Mouse (Mus musculus): ENCODE data around the gene Slc9a9. TPM values are rescaled to one million over a fixed set of nuclear protein-coding genes. Genes with fewer than 3 reads are reported as not detected.

Gene Slc9a9
- polyA plus RNA-seq, 1 experiment from 2014 or later: 6.3 TPM

DNA sequence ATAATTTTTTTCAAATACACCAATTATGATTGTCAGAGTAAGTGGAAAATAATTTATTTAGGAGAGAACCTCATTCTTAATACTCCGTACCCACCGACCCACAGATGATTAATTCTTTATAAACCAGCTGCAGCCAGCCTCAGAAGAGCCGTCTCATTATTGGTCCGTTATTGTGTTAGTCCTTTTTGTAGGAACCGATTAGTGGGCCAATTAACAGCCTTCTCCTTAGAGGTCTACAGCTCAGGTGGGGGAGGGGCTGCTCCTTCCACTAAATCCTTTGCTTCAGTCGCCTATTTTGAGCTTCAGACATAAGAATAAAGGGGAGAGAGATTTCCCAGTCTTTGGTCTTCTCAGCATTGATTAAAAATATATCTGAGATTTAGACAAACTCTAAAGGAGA is 98.4 kb downstream of the Slc9a9 start:
- H3K36me3 ChIP-seq (replicated peaks; ENCODE audit: control insufficient read depth, insufficient read depth): no peaks in the 10 kb centered on the region
- no peak overlapping the region for H3K4me2 ChIP-seq (replicated peaks)
- no peak overlapping the region for H3K4me3 ChIP-seq (replicated peaks; ENCODE audit: low read length)
- WGBS: 39% methylated on average over 6 of the region's 6 CpGs
- no peak overlapping the region for H3K27ac ChIP-seq
- H3K9me3 ChIP-seq (ENCODE audit: control insufficient read depth, low read length): no peaks in the 10 kb centered on the region
- ATAC-seq (ENCODE audit: low FRiP score) (peak; percentile 65; the same call in 1 of the 2 replicates), DNase-seq (ENCODE audit: low spot score) (peak; percentile 38)
- H3K9ac ChIP-seq: no peak overlapping the region
- H3K4me1 ChIP-seq (replicated peaks; ENCODE audit: control insufficient read depth, insufficient read depth, low read length): no peaks in the 10 kb centered on the region
- no peaks in the 10 kb centered on the region for H3K27me3 ChIP-seq (ENCODE audit: control insufficient read depth, insufficient read depth, low read length)

DNA sequence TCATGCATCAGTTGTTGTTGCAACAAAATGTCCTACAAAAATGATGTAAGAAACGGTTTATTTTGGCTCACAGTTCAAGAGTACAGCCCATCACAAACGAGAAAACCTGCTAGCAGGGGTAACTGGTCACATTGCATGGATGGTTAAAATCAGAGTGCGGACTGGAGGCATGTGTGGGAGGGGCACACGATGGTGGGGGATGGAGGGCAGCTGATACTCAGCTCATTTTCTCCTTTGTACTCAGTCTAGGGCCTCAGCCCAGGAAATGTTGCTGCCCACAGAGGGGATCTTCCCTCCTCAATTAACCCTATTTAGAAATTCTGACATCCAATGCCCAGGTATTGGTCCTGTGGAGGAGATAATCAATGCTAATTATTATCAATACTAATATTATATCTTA is 98.8 kb downstream of the Slc9a9 start:
- no peaks in the 10 kb centered on the region for H3K9me3 ChIP-seq (ENCODE audit: control insufficient read depth, low read length)
- H3K27me3 ChIP-seq (ENCODE audit: control insufficient read depth, insufficient read depth, low read length): no peaks in the 10 kb centered on the region
- ATAC-seq (ENCODE audit: low FRiP score) (no peak), DNase-seq (ENCODE audit: low spot score) (no peak)
- H3K9ac ChIP-seq: no peak overlapping the region
- H3K36me3 ChIP-seq (replicated peaks; ENCODE audit: control insufficient read depth, insufficient read depth): no peaks in the 10 kb centered on the region
- no peaks in the 10 kb centered on the region for H3K4me1 ChIP-seq (replicated peaks; ENCODE audit: control insufficient read depth, insufficient read depth, low read length)
- no peak overlapping the region for H3K4me3 ChIP-seq (replicated peaks; ENCODE audit: low read length)
- 77% methylated on average over 4 of the region's 4 CpGs for WGBS
- H3K4me2 ChIP-seq (replicated peaks): no peak overlapping the region
- no peak overlapping the region for H3K27ac ChIP-seq

DNA sequence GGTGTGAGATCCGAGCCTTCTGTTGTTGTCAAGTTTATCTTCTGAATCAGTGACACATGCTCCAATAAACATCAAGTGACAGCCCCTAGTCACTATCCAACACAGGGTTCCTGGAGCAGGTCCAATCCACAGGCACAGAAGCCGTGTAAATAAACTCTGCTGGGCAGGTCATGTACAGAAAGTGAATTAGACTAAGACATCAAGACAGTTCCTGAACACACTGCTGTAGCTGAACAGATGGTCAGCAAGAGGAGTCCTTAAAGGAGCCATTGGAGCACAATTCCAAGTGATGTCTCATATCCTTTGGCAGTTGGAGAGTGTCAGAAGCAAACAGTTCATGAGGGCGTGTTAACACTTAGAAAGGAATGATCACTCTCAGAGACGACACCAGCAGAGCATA is 103.6 kb downstream of the Slc9a9 start:
- Histone ChIP-seq H3K27me3 (ENCODE audit: control insufficient read depth, insufficient read depth, low read length) (no peaks in the 10 kb centered on the region), H3K4me3 (replicated peaks; ENCODE audit: low read length) (no peak overlapping the region), H3K4me1 (replicated peaks; ENCODE audit: control insufficient read depth, insufficient read depth, low read length) (no peaks in the 10 kb centered on the region), H3K9ac (no peak overlapping the region), H3K36me3 (replicated peaks; ENCODE audit: control insufficient read depth, insufficient read depth) (no peaks in the 10 kb centered on the region), H3K4me2 (replicated peaks) (no peak overlapping the region), H3K9me3 (ENCODE audit: control insufficient read depth, low read length) (no peaks in the 10 kb centered on the region), H3K27ac (no peak overlapping the region)
- no peak for DNase-seq (ENCODE audit: low spot score)
- 75% methylated on average over 4 of the region's 4 CpGs for WGBS
- ATAC-seq (ENCODE audit: low FRiP score): peak; percentile 40; the same call in 1 of the 2 replicates

DNA sequence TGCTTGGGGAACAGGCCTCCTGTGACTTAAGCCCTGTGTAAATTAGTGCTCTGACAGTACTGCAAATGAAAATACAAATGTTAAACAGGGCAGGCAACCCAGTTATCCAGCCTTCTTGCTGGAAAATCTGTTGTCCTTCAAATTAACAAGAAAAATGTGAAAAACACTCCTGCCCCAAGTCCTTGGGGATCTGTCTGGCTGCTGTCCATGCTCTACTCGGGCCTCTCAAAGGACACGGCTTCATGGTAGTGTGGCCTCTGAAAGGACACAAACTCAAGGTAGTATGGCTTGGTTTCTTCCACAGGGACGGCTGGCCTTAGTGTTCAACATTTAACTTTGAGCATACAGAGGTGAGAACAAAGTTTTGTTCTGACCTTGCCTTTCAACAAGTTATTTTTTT is 118.6 kb downstream of the Slc9a9 start:
- Histone ChIP-seq H3K27me3 (ENCODE audit: control insufficient read depth, insufficient read depth, low read length) (no peaks in the 10 kb centered on the region), H3K36me3 (replicated peaks; ENCODE audit: control insufficient read depth, insufficient read depth) (no peaks in the 10 kb centered on the region), H3K9ac (no peak overlapping the region), H3K9me3 (ENCODE audit: control insufficient read depth, low read length) (no peaks in the 10 kb centered on the region), H3K4me3 (replicated peaks; ENCODE audit: low read length) (no peak overlapping the region), H3K4me1 (replicated peaks; ENCODE audit: control insufficient read depth, insufficient read depth, low read length) (no peaks in the 10 kb centered on the region), H3K4me2 (replicated peaks) (no peak overlapping the region), H3K27ac (no peak overlapping the region)
- no peak for ATAC-seq (ENCODE audit: low FRiP score)
- DNase-seq (ENCODE audit: low spot score): no peak
- WGBS: 87% methylated on average over 3 of the region's 3 CpGs

DNA sequence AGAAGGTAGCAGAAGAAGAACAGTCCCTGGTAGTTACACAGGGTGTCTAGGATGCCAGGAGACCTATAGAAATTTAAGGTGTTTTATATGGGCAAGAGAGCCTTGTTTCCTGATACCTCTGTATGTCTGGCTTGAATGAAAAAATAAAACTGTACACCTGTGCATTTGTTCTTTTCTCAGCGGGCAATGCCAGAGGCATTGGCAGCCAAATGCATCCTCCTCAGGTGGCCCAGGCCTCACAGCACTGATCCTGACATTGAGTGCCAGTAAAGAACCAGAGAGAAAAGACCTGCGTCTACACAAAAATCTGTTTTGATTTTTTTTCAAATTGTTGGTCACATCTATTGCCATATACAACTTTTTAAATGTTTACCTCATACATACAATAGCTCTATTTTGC is 121.3 kb downstream of the Slc9a9 start:
- H3K36me3 ChIP-seq (replicated peaks; ENCODE audit: control insufficient read depth, insufficient read depth): no peaks in the 10 kb centered on the region
- H3K9me3 ChIP-seq (ENCODE audit: control insufficient read depth, low read length): no peaks in the 10 kb centered on the region
- ATAC-seq (ENCODE audit: low FRiP score) (no peak), DNase-seq (ENCODE audit: low spot score) (no peak)
- H3K27me3 ChIP-seq (ENCODE audit: control insufficient read depth, insufficient read depth, low read length): no peaks in the 10 kb centered on the region
- no peak overlapping the region for H3K4me2 ChIP-seq (replicated peaks)
- H3K4me3 ChIP-seq (replicated peaks; ENCODE audit: low read length): no peak overlapping the region
- H3K27ac ChIP-seq: no peak overlapping the region
- no peaks in the 10 kb centered on the region for H3K4me1 ChIP-seq (replicated peaks; ENCODE audit: control insufficient read depth, insufficient read depth, low read length)
- H3K9ac ChIP-seq: no peak overlapping the region
- 93% methylated on average over 2 of the region's 2 CpGs for WGBS

DNA sequence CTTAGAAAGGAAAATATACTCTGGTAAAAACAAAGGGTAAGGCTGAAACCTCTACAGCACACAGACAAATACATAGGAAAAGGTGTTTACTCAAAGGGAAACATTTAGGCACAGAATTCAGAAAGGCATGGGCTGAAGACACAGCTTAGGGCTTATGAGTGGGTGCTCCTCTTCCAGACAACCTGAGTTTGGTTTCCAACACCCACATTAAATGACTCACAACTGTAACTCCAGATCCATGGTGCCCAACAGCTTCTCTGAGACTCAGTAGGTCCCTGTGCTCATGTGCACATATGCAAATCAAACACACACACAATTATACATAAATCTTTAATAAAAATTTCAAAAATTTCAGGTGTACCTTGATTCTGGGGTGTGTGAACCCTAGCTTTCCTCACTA is 133.4 kb downstream of the Slc9a9 start:
- Histone ChIP-seq H3K9ac (no peak overlapping the region), H3K4me3 (replicated peaks; ENCODE audit: low read length) (no peak overlapping the region), H3K4me1 (replicated peaks; ENCODE audit: control insufficient read depth, insufficient read depth, low read length) (no peaks in the 10 kb centered on the region), H3K27ac (no peak overlapping the region), H3K4me2 (replicated peaks) (no peak overlapping the region), H3K27me3 (ENCODE audit: control insufficient read depth, insufficient read depth, low read length) (no peaks in the 10 kb centered on the region), H3K36me3 (replicated peaks; ENCODE audit: control insufficient read depth, insufficient read depth) (no peaks in the 10 kb centered on the region), H3K9me3 (ENCODE audit: control insufficient read depth, low read length) (no peaks in the 10 kb centered on the region)
- ATAC-seq (ENCODE audit: low FRiP score) (no peak), DNase-seq (ENCODE audit: low spot score) (no peak)

DNA sequence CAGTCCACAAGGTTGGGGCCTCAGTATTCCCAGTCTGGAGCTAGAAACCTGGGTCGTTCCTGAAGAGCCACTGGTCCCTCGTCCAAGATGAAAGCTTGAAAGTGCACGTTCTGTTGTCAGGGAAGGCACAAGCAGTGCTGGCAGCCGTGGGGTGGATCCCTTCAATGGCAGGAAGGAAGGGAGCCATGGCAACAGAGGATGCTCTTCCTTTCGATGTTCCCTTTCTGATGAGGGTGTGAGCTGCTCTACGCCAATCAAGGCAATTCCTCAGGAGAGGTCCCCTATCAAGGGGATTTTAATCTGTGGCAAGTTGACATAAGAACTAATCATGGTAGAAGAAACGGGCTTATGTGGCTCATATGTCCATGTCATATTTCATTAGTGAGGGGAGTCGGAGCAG is 135.8 kb downstream of the Slc9a9 start:
- H3K9ac ChIP-seq: no peak overlapping the region
- H3K4me3 ChIP-seq (replicated peaks; ENCODE audit: low read length): no peak overlapping the region
- H3K27ac ChIP-seq: no peak overlapping the region
- DNase-seq (ENCODE audit: low spot score) (no peak), ATAC-seq (ENCODE audit: low FRiP score) (no peak)
- H3K9me3 ChIP-seq (ENCODE audit: control insufficient read depth, low read length): no peaks in the 10 kb centered on the region
- 55% methylated on average over 8 of the region's 8 CpGs for WGBS
- H3K4me2 ChIP-seq (replicated peaks): no peak overlapping the region
- no peaks in the 10 kb centered on the region for H3K4me1 ChIP-seq (replicated peaks; ENCODE audit: control insufficient read depth, insufficient read depth, low read length)
- no peaks in the 10 kb centered on the region for H3K27me3 ChIP-seq (ENCODE audit: control insufficient read depth, insufficient read depth, low read length)
- H3K36me3 ChIP-seq (replicated peaks; ENCODE audit: control insufficient read depth, insufficient read depth): no peaks in the 10 kb centered on the region

DNA sequence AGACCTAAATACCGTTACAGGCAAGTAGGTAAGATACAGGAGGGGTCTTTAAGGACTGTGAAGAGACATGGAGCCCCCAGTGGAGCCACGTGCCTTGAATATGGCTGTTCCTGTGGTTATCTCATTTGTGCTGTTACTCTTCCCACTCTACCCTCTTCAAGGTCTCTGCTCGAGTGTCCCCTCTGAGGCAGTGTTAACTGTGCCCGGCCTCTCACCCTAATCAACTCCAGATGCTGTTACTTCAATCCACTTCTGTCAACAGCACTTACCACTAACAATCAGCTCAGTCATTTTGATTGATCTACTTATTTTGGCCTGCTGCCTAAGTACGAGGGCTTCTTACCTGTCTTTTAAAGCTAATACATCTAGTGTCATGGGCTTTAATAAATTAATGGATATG is 145.8 kb downstream of the Slc9a9 start:
- no peaks in the 10 kb centered on the region for H3K27me3 ChIP-seq (ENCODE audit: control insufficient read depth, insufficient read depth, low read length)
- no peak for DNase-seq (ENCODE audit: low spot score)
- H3K4me3 ChIP-seq (replicated peaks; ENCODE audit: low read length): no peak overlapping the region
- H3K36me3 ChIP-seq (replicated peaks; ENCODE audit: control insufficient read depth, insufficient read depth): no peaks in the 10 kb centered on the region
- no peak overlapping the region for H3K9ac ChIP-seq
- WGBS: 72% methylated on average over 5 of the region's 5 CpGs
- H3K4me2 ChIP-seq (replicated peaks): no peak overlapping the region
- ATAC-seq (ENCODE audit: low FRiP score): no peak
- H3K9me3 ChIP-seq (ENCODE audit: control insufficient read depth, low read length): no peaks in the 10 kb centered on the region
- H3K4me1 ChIP-seq (replicated peaks; ENCODE audit: control insufficient read depth, insufficient read depth, low read length): no peaks in the 10 kb centered on the region
- H3K27ac ChIP-seq: no peak overlapping the region

DNA sequence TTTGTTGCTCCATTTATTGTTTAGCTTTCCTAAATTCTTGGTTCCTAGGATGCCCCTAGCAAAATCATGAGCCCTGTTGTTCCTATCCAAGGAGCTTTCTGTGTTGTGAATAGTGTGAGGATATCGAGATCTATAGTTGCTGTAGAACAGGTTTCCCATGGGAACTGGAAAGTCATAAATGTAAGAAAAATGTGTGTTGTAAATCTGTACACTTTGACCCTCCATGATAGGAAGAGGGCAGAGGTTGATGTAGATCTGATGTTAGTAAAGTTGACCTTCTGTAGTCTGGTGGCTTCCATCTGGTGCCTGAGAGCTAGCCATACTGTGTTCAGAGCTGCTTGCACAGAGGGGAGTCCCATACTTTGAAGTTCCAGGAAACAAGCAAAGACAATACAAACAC is 151.6 kb downstream of the Slc9a9 start:
- no peak overlapping the region for H3K9ac ChIP-seq
- ATAC-seq (ENCODE audit: low FRiP score) (no peak), DNase-seq (ENCODE audit: low spot score) (no peak)
- H3K4me1 ChIP-seq (replicated peaks; ENCODE audit: control insufficient read depth, insufficient read depth, low read length): no peaks in the 10 kb centered on the region
- no peak overlapping the region for H3K4me3 ChIP-seq (replicated peaks; ENCODE audit: low read length)
- H3K27ac ChIP-seq: no peak overlapping the region
- no peaks in the 10 kb centered on the region for H3K9me3 ChIP-seq (ENCODE audit: control insufficient read depth, low read length)
- no peaks in the 10 kb centered on the region for H3K36me3 ChIP-seq (replicated peaks; ENCODE audit: control insufficient read depth, insufficient read depth)
- no peaks in the 10 kb centered on the region for H3K27me3 ChIP-seq (ENCODE audit: control insufficient read depth, insufficient read depth, low read length)
- no peak overlapping the region for H3K4me2 ChIP-seq (replicated peaks)
- WGBS: 75% methylated on average over 1 of the region's 1 CpGs

DNA sequence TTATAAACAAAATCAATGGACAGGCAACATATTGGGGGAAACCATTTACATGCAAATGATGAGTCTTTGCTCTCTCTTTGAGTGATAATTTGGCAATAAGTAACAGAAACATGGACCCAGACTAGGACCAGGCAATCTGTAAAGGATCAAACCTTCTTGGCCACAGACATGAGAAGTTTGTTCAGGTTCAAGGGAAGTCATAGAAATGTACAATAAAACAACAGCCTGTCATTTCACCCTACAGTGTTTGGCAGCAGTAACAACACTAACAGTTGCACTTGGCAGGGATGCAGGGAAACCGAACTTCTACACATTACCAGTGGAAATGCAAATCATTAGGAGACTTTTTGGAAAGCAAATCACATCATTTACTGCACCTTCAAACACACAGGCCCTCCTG is 164.1 kb downstream of the Slc9a9 start:
- ATAC-seq (ENCODE audit: low FRiP score) (no peak), DNase-seq (ENCODE audit: low spot score) (no peak)
- 71% methylated on average over 1 of the region's 1 CpGs for WGBS

More for the DNA sequence above, 164.1 kb downstream of the Slc9a9 start:
- H3K4me1 ChIP-seq (replicated peaks; ENCODE audit: control insufficient read depth, insufficient read depth, low read length): peaks cover 8% of the 10 kb centered on the region; the same call in 1 of the 2 replicates
- H3K27ac ChIP-seq: no peak overlapping the region
- no peaks in the 10 kb centered on the region for H3K9me3 ChIP-seq (ENCODE audit: control insufficient read depth, low read length)
- H3K27me3 ChIP-seq (ENCODE audit: control insufficient read depth, insufficient read depth, low read length): no peaks in the 10 kb centered on the region
- H3K36me3 ChIP-seq (replicated peaks; ENCODE audit: control insufficient read depth, insufficient read depth): no peaks in the 10 kb centered on the region
- no peak overlapping the region for H3K9ac ChIP-seq
- no peak overlapping the region for H3K4me3 ChIP-seq (replicated peaks; ENCODE audit: low read length)
- H3K4me2 ChIP-seq (replicated peaks): no peak overlapping the region
